Mouse (Mus musculus) ES-CJ7 (cell line): ENCODE results near the gene Rassf9.

Experiments
- DNase-seq: peaks from one replicate; pipeline ENCODE4 v3.0.0; 2011; ENCODE audit warnings: low read depth, low spot score

Gene Rassf9

DNA sequence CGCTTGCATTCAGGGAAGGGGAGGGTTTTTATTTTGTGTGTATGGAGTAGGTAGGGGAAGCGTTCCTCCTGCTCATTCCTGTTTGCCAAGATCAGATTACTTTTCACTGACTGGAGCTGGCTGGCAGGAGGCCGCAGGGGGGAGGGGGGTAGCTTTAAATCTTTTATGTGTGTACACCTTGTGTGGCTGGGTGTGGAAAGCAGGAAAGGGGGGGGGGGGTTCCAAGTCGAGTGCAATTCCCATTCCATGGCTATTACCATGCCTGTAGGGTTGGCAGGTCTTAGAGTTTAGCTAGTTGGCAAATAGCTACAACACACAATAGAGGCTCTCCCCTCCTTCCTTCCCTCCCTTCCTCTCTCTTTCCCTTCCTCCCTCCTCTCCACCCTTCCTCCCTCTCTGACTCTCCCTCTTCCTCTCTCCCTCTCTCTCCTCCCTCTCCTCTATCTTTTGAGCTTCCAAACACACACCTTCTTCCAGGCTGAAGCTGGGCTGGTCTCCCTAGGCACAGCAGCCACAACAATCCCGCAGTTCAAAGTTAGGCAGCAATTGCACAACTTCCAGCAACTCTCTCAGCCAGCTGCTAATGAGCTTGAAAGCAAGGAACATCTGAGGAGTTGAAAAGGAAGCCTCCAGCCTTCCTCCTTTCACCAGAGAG lies at the start of gene Rassf9:
Rassf9 (plus strand) TSS at position 416 of the 655 bp plus-strand sequence.
- no peak for DNase-seq

DNA sequence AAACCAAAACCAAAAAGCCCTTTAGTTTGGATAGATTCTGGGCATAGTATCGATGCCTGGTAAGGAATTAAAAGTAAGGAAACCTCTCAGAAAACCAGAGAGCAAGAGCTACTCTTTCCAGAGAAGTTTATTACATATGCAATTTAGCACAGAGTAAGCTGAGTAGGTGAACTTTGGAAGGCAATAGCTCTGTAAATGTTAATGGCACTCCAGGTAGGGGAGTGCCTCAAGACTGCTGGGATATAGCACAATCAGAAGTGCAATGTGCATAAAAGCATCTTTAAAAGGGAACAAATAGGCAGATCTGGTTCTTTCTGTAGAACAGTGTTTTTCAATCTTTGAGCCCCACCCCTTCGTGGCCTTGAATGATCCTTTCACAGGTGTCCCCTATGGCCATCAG lies 42.6 kb upstream of the Rassf9 start:
- no peak for DNase-seq

DNA sequence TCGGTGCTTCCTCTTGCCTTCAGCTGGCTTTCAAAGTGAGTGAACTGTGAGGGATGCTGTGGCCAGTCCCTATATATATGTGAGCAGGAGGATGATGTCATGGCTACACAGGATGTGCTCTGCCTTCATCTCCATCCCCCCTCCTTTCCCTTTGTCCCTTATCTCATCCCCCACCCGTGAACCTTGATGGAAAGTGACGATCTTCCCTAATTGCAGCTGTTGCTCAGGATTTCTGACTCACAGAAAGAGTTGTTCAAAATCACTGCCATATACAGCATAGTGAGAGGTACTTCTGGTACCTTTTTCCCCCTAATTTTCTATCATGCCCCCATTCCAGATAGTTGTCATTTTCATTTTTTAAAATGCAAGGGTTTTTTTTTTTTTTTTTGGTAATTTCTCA lies 21.6 kb upstream of the Rassf9 start, which contains the start of gene Nts:
Nts (minus strand) TSS at position 101 of the 400 bp plus-strand sequence.
- no peak for DNase-seq

DNA sequence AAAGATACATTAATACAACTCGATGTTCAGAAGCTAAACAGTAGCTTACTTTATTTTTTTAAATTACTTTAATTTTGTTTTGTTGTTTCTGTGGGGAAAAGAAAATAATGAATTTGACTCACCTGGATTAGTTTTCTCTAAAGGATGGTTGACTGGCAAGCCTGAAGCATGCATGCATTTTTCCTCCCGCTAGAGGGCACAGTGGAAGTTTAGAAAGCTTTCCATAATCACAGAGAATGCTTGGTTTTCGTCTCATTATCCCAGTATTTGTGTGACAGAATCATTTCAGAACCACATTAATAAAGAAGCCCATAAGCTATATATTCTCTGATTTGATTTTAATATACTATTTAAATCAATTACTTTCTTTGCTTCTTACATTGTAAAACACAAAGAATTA lies 20.2 kb upstream of the Rassf9 start:
- peak; percentile 21 for DNase-seq

DNA sequence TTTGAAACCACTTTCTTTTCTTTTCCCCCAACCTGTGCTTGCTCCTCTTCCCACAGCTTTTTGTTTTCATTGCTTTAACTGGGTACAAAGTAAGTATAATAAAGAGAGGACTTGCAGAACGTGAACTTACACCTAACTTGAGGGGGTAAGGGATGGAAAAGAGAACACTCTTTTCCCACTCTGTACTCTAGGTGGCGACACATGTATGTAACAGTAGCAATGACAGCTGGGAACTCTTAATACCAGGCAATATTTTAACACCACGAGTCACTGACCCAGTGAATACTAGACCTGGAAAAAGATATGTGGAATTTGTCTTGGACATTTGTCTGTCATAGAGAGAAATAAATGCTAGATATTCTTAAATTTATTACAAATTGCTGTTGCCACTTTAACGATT lies 13.3 kb upstream of the Rassf9 start:
- peak; percentile 44 for DNase-seq

DNA sequence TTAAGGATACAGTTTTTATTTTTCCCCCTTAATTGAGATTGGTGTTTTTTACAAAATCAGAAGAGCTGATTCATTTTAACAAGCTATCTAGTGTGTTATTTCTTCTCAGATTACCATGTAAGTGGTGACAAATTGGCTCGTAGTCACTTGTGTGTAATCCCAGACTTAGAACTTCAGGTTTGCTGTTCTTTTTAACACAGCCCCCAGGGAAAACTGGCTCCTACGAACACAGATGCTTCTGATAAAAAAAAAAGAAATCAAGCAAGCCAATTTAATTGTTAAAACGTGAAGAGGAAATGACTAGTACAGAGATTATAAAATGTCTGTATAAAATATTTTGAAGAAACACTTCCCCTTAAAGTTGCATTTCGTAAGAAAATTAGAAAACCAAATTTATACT lies 4.6 kb upstream of the Rassf9 start:
- DNase-seq: no peak

DNA sequence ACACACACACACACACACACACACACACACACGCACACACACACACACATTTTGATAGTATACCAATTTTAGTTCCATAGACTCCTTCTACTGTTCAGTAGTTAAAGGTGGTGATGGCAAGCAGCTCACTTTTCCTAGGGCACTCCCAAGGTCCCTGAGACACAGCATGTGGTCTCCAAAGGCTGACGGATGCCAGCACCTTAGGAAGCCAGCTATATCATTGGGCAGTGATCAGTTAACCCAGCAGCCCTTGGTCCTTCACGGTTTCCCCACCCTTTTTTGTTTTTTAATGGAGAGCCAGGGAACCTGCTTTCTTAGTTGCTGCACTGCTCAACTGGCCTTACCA lies 588 bp upstream of the Rassf9 start:
- peak; percentile 25 for DNase-seq

DNA sequence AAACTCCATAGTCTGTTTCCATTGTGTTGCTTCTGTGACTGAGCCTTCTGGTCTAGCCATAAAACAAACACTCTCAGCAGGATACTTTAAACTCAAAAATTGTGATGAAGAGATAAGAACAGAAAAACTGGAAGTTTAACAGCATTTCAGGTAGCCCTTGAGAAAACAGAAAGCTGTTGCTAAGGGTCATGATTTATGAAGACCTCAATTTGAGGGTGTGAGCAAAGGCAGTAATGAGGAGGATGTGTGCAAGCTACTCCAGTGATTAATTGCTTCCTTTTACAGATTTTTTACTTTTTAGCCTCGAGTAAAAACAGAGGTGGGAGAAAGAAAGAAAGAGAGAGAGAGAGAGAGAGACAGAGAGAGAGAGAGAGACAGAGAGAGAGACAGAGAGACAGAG lies 2.1 kb downstream of the Rassf9 start:
- no peak for DNase-seq

DNA sequence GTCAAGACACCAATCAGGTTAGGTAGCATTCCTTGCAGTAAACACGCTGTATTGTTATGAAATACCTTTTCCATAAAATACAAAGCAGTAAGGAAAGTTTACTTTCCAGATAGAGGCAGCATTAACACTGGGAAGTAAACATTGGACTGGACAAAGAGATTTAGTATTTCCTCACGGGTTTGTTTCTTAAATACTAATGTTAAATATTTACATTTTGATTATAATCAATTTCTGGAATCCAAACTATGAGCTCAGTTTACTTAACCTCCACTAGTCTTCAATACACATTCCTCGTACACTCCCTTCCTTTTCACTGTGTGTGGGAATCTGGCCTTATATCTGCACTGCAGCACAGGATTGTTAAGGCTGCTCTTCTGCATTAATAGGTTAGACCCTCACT lies 15.9 kb downstream of the Rassf9 start:
- no peak for DNase-seq

DNA sequence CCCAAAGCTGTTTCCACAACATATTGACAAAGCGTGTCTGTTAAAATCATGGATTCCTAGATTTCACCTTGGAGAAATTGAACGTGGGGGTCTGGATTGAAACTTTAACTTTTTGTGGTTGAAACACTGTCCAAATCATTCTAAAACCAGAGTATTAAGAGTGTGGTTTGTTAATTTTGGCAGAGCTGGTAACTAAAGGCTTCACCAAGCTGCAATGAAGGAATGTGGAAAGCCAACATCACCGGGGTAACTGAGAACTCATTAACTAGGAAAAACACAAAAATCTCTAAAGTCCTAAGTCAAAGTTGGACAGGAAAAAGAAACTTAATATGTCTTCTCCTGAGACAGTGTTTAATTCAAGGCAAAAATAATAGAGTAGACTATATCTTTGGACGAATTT lies 41.9 kb downstream of the Rassf9 start:
- DNase-seq: no peak

DNA sequence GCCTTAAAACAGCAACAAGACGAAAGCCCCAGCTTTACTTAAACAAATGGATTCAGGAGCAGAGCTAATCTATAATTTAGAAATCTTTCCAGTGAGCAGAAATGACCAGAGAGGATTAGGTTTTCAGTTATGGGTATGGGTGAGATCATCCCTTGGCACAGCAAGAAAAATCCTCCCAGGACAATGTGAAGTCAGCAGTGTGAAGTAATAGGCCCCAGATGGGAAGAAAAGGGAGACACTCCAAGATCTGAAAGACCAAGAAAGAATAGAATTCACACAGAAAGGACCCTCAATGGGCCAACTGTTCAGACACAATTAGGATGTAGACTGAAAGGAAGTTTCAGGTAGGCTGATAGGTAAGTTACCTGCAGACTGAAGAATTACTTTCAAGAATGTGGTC lies 50.5 kb downstream of the Rassf9 start:
- DNase-seq: no peak

DNA sequence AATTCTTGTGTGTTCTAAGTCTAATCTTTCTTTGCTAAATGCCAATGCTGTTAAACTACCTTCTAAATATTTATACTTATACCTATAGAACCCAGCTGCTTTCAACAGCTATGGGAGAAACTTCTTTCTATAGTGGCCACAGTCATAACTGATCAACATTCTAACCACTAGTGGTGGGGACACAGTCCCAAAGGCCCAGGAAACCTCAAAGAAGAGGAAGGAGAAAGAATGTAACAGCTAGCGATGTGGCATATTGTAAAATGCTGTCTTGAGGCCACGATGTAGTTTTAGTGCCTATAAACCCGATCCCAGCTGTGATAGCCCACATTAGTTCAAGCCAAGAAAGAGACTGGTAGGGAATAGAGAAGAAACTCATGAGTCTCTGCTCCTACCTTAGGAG lies 65.9 kb downstream of the Rassf9 start:
- DNase-seq: no peak

DNA sequence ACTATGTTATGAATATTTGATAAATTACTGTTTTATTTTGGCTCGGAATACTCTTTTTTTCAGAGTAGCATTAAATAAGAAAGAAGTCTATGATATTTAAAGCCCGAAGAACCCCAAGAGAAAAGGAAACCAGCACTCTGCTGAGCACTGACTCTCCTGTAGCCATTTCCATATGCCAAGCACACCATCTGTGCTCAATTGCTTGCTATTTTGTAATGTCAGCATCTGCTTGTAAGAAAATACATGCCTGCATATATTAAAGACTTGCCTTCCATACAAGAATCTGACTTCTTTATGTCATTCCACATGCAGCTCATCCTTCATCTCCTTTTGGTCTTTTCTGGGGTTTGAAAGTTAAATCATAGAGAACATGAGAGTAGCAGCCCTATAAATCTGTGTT lies 82.3 kb downstream of the Rassf9 start:
- no peak for DNase-seq
